Mouse (Mus musculus) liver, adult 2 months (tissue): ENCODE data around the gene Clasp1. TPM values are rescaled to one million over a fixed set of nuclear protein-coding genes. Genes with fewer than 3 reads are reported as not detected.

ENCODE experiments used
- DNase-seq: peaks from one replicate; pipeline ENCODE4 v3.0.0-alpha.2; 2011; ENCODE audit warnings: low read depth, low spot score; ENCODE audit errors: extremely low read depth
- H3K27ac ChIP-seq: fragments of 200-500 bp; replicated peaks from 2 replicates; pipeline ENCODE4 v1.5.1; 2012; ENCODE audit warnings: low read depth, mild to moderate bottlenecking, control low read depth, inconsistent platforms, low read length; ENCODE audit not compliant: insufficient read depth
- H3K27me3 ChIP-seq: fragments of 200-500 bp; 2 replicates; pipeline ENCODE4 v1.6.1; 2012; ENCODE audit warnings: mild to moderate bottlenecking, moderate library complexity, low read length, inconsistent platforms; ENCODE audit not compliant: control insufficient read depth, insufficient read depth
- H3K36me3 ChIP-seq: fragments of 200-500 bp; 2 replicates; pipeline ENCODE4 v1.6.1; 2012; ENCODE audit warnings: low read length, inconsistent platforms; ENCODE audit not compliant: control insufficient read depth, insufficient read depth
- H3K4me1 ChIP-seq: fragments of 200-500 bp; 2 replicates; pipeline ENCODE4 v1.6.1; 2011; ENCODE audit warnings: low read length; ENCODE audit not compliant: control insufficient read depth, insufficient read depth
- H3K4me3 ChIP-seq: fragments of 200-500 bp; 2 replicates; pipeline ENCODE4 v1.5.1; 2011; ENCODE audit warnings: low read depth, mild to moderate bottlenecking, control low read depth, low read length, moderate library complexity; ENCODE audit not compliant: insufficient read depth
- H3K79me2 ChIP-seq: fragments of 200-500 bp; 2 replicates; pipeline ENCODE4 v1.6.1; 2012; ENCODE audit warnings: inconsistent platforms, mild to moderate bottlenecking, low read length, moderate library complexity; ENCODE audit not compliant: control insufficient read depth, insufficient read depth
- H3K9ac ChIP-seq: fragments of 200-500 bp; 2 replicates; pipeline ENCODE4 v1.6.1; 2012; ENCODE audit warnings: low read depth, mild to moderate bottlenecking, control low read depth, inconsistent platforms, low read length
- CTCF ChIP-seq: fragments of 200-500 bp; IDR thresholded peaks from 2 replicates; pipeline ENCODE4 v1.5.1; 2011; ENCODE audit warnings: low read depth, low read length, control low read depth
- POLR2A ChIP-seq: fragments of 200-500 bp; IDR thresholded peaks from 2 replicates; pipeline ENCODE4 v1.6.1; 2011; ENCODE audit warnings: low read length, control low read depth; ENCODE audit not compliant: insufficient read depth; ENCODE audit errors: extremely low read depth
- WGBS: fragments of 180-500 bp; shearing (Covaris S2); methylation state at CpG from one replicate; pipeline ENCODE4 v1.1.7; 2018; 5-methylcytosine and 5-hydroxymethylcytosine counted together
- polyA plus RNA-seq: library from polyadenylated mRNA; depleted of rRNA; stranded (reverse); fragments of >200 nt; gene quantifications from 2 replicates; pipeline ENCODE4 v1.2.3, GENCODE M21; 2012; rRNA removed
- total RNA-seq: library from RNA; depleted of rRNA; stranded (reverse); fragments of >200 nt; gene quantifications from 2 replicates; pipeline ENCODE4 v1.2.3, GENCODE M21; 2014; rRNA removed

Clasp1 gene
- total RNA-seq = 12.1 and 12.8 TPM in 2 replicates
- 4.1 and 4.4 TPM in 2 replicates for polyA plus RNA-seq

- TF ChIP-seq CTCF (no peak), POLR2A (peak; percentile 48; the same call in 1 of the 2 replicates)
- Histone ChIP-seq H3K36me3 (no peaks in the 10 kb centered on the region), H3K4me3 (peak within 1 kb of the TSS; percentile 82), H3K79me2 (peaks cover 14% of the 10 kb centered on the region; the same call in 1 of the 2 replicates), H3K27me3 (no peaks in the 10 kb centered on the region), H3K27ac (peak within 1 kb of the TSS; percentile 78), H3K9ac (peak within 1 kb of the TSS; percentile 86), H3K4me1 (peaks cover 5% of the 10 kb centered on the region)
- peak; percentile 95 for DNase-seq
- WGBS = under 1% methylated on average over 44 of the region's 44 CpGs
Observed at GRCm38 (mm10) chr1:118388757-118389453, at the start of gene Clasp1. Clasp1 (plus strand) TSS chr1:118389058.

- H3K4me1 ChIP-seq = no peaks in the 10 kb centered on the region
- 33% methylated on average over 6 of the region's 6 CpGs for WGBS
Observed at GRCm38 (mm10) chr1:118343649-118344435, 45.0 kb upstream of the Clasp1 start.

GRCm38 (mm10) chr1:118349922-118350321, 38.9 kb upstream of the Clasp1 start:
- Histone ChIP-seq H3K36me3 (no peaks in the 10 kb centered on the region), H3K27me3 (no peaks in the 10 kb centered on the region), H3K4me1 (no peaks in the 10 kb centered on the region), H3K79me2 (no peaks in the 10 kb centered on the region), H3K9ac (no peak overlapping the region), H3K27ac (no peak overlapping the region), H3K4me3 (no peak overlapping the region)
- peak; percentile 83 for DNase-seq
- WGBS = 26% methylated on average over 3 of the region's 3 CpGs
- TF ChIP-seq CTCF (no peak), POLR2A (no peak)

More at GRCm38 (mm10) chr1:118343649-118344435, 45.0 kb upstream of the Clasp1 start:
- Histone ChIP-seq H3K9ac (no peak overlapping the region), H3K27me3 (no peaks in the 10 kb centered on the region), H3K27ac (no peak overlapping the region), H3K4me3 (no peak overlapping the region), H3K79me2 (no peaks in the 10 kb centered on the region), H3K36me3 (no peaks in the 10 kb centered on the region)
- TF ChIP-seq POLR2A = no peak
- TF ChIP-seq CTCF = 0 out of 2 replicates have a peak, but pooled peaks have one; percentile 9
- peak; percentile 31 for DNase-seq

GRCm38 (mm10) chr1:118359071-118359761, 29.6 kb upstream of the Clasp1 start:
- Histone ChIP-seq H3K36me3 (no peaks in the 10 kb centered on the region), H3K4me1 (no peaks in the 10 kb centered on the region; the same call in 1 of the 2 replicates), H3K4me3 (no peak overlapping the region), H3K27ac (no peak overlapping the region), H3K79me2 (no peaks in the 10 kb centered on the region), H3K9ac (no peak overlapping the region), H3K27me3 (no peaks in the 10 kb centered on the region)
- 40% methylated on average over 6 of the region's 6 CpGs for WGBS
- DNase-seq = no peak
- TF ChIP-seq POLR2A = no peak
- TF ChIP-seq CTCF = no peak

GRCm38 (mm10) chr1:118367970-118368369, 20.9 kb upstream of the Clasp1 start:
- no peak overlapping the region for H3K4me3 ChIP-seq
- H3K79me2 ChIP-seq = no peaks in the 10 kb centered on the region
- no peaks in the 10 kb centered on the region for H3K4me1 ChIP-seq
- no peaks in the 10 kb centered on the region for H3K27me3 ChIP-seq
- H3K9ac ChIP-seq = no peak overlapping the region
- H3K27ac ChIP-seq = no peak overlapping the region
- TF ChIP-seq POLR2A (no peak), CTCF (no peak)
- no peak for DNase-seq
- 100% methylated on average over 1 of the region's 1 CpGs for WGBS
- no peaks in the 10 kb centered on the region for H3K36me3 ChIP-seq
